Mouse (Mus musculus): ENCODE measurements around the gene Zfp446. TPM values are rescaled to one million over a fixed set of nuclear protein-coding genes. Genes with fewer than 3 reads are reported as not detected.

Zfp446 gene
- total and polyA plus RNA-seq, 3 experiments = 7.8 to 12.9 (median 12.8) TPM

Other genes starting within 250 kb of the Zfp446 start
- not detected in 2 replicates for gene Vmn2r56, start 242.8 kb upstream of the Zfp446 start, total RNA-seq (2012; rRNA removed)
- gene Vmn2r56, start 242.8 kb upstream of the Zfp446 start, total RNA-seq (2014; rRNA removed) = not detected in 2 replicates
- not detected in 2 replicates for gene Vmn2r56, start 242.8 kb upstream of the Zfp446 start, polyA plus RNA-seq (2012; ENCODE audit: insufficient read length, low read depth)
- gene Zscan18, start 174.2 kb upstream of the Zfp446 start, total RNA-seq (2012; rRNA removed) = 1.6 and 1.8 TPM in 2 replicates
- 0.56 and 1.4 TPM in 2 replicates for gene Zscan18, start 174.2 kb upstream of the Zfp446 start, total RNA-seq (2014; rRNA removed)
- 1.3 and 1.6 TPM in 2 replicates for gene Zscan18, start 174.2 kb upstream of the Zfp446 start, polyA plus RNA-seq (2012; ENCODE audit: insufficient read length, low read depth)
- 4.4 and 4.5 TPM in 2 replicates for gene Zfp329, start 159.0 kb upstream of the Zfp446 start, total RNA-seq (2012; rRNA removed)
- 3.9 and 7.2 TPM in 2 replicates for gene Zfp329, start 159.0 kb upstream of the Zfp446 start, total RNA-seq (2014; rRNA removed)
- 4.3 and 4.5 TPM in 2 replicates for gene Zfp329, start 159.0 kb upstream of the Zfp446 start, polyA plus RNA-seq (2012; ENCODE audit: insufficient read length, low read depth)
- gene Zfp110, start 143.1 kb upstream of the Zfp446 start, total RNA-seq (2012; rRNA removed) = 29.3 and 31.0 TPM in 2 replicates
- 26.6 and 31.5 TPM in 2 replicates for gene Zfp110, start 143.1 kb upstream of the Zfp446 start, total RNA-seq (2014; rRNA removed)
- 14.8 and 16.2 TPM in 2 replicates for gene Zfp110, start 143.1 kb upstream of the Zfp446 start, polyA plus RNA-seq (2012; ENCODE audit: insufficient read length, low read depth)
- gene Zfp128, start 96.7 kb upstream of the Zfp446 start, total RNA-seq (2012; rRNA removed) = 1.2 and 1.4 TPM in 2 replicates
- gene Zfp128, start 96.7 kb upstream of the Zfp446 start, total RNA-seq (2014; rRNA removed) = 0.96 and 1.2 TPM in 2 replicates
- gene Zfp128, start 96.7 kb upstream of the Zfp446 start, polyA plus RNA-seq (2012; ENCODE audit: insufficient read length, low read depth) = 0.61 and 0.78 TPM in 2 replicates
- gene Zscan22, start 80.0 kb upstream of the Zfp446 start, total RNA-seq (2012; rRNA removed) = 3.2 and 4.2 TPM in 2 replicates
- gene Zscan22, start 80.0 kb upstream of the Zfp446 start, total RNA-seq (2014; rRNA removed) = 2.8 and 3.3 TPM in 2 replicates
- 7.6 and 8.9 TPM in 2 replicates for gene Zscan22, start 80.0 kb upstream of the Zfp446 start, polyA plus RNA-seq (2012; ENCODE audit: insufficient read length, low read depth)
- 3,671 and 4,026 TPM in 2 replicates for gene Rps5, start 55.6 kb upstream of the Zfp446 start, total RNA-seq (2012; rRNA removed)
- gene Rps5, start 55.6 kb upstream of the Zfp446 start, total RNA-seq (2014; rRNA removed) = 3,631 and 4,293 TPM in 2 replicates
- gene Rps5, start 55.6 kb upstream of the Zfp446 start, polyA plus RNA-seq (2012; ENCODE audit: insufficient read length, low read depth) = 2,088 and 2,166 TPM in 2 replicates
- gene Rnf225, start 50.4 kb upstream of the Zfp446 start, total RNA-seq (2012; rRNA removed) = 1.1 and 1.3 TPM in 2 replicates
- 0.89 and 0.90 TPM in 2 replicates for gene Rnf225, start 50.4 kb upstream of the Zfp446 start, total RNA-seq (2014; rRNA removed)
- 3.4 and 4.0 TPM in 2 replicates for gene Rnf225, start 50.4 kb upstream of the Zfp446 start, polyA plus RNA-seq (2012; ENCODE audit: insufficient read length, low read depth)
- 6.4 and 8.7 TPM in 2 replicates for gene Zfp324, start 12.0 kb upstream of the Zfp446 start, total RNA-seq (2012; rRNA removed)
- gene Zfp324, start 12.0 kb upstream of the Zfp446 start, total RNA-seq (2014; rRNA removed) = 6.3 and 7.3 TPM in 2 replicates
- gene Zfp324, start 12.0 kb upstream of the Zfp446 start, polyA plus RNA-seq (2012; ENCODE audit: insufficient read length, low read depth) = 3.8 and 4.2 TPM in 2 replicates
- gene Slc27a5, start 20.3 kb downstream of the Zfp446 start, total RNA-seq (2012; rRNA removed) = 0.04 TPM in 1 of 2 replicates, not detected in the other
- gene Slc27a5, start 20.3 kb downstream of the Zfp446 start, total RNA-seq (2014; rRNA removed) = not detected in 2 replicates
- gene Slc27a5, start 20.3 kb downstream of the Zfp446 start, polyA plus RNA-seq (2012; ENCODE audit: insufficient read length, low read depth) = not detected in 2 replicates
- gene Trim28, start 21.3 kb downstream of the Zfp446 start, total RNA-seq (2012; rRNA removed) = 500 and 583 TPM in 2 replicates
- 495 and 516 TPM in 2 replicates for gene Trim28, start 21.3 kb downstream of the Zfp446 start, total RNA-seq (2014; rRNA removed)
- 728 and 891 TPM in 2 replicates for gene Trim28, start 21.3 kb downstream of the Zfp446 start, polyA plus RNA-seq (2012; ENCODE audit: insufficient read length, low read depth)
- gene Zbtb45, start 32.2 kb downstream of the Zfp446 start, total RNA-seq (2012; rRNA removed) = 9.5 and 12.1 TPM in 2 replicates
- gene Zbtb45, start 32.2 kb downstream of the Zfp446 start, total RNA-seq (2014; rRNA removed) = 6.7 and 6.8 TPM in 2 replicates
- 16.7 and 17.1 TPM in 2 replicates for gene Zbtb45, start 32.2 kb downstream of the Zfp446 start, polyA plus RNA-seq (2012; ENCODE audit: insufficient read length, low read depth)
- 110 and 115 TPM in 2 replicates for gene Chmp2a, start 57.0 kb downstream of the Zfp446 start, total RNA-seq (2012; rRNA removed)
- gene Chmp2a, start 57.0 kb downstream of the Zfp446 start, total RNA-seq (2014; rRNA removed) = 131 and 141 TPM in 2 replicates
- 134 and 148 TPM in 2 replicates for gene Chmp2a, start 57.0 kb downstream of the Zfp446 start, polyA plus RNA-seq (2012; ENCODE audit: insufficient read length, low read depth)
- gene Ube2m, start 60.4 kb downstream of the Zfp446 start, total RNA-seq (2012; rRNA removed) = 134 and 156 TPM in 2 replicates
- gene Ube2m, start 60.4 kb downstream of the Zfp446 start, total RNA-seq (2014; rRNA removed) = 227 and 244 TPM in 2 replicates
- gene Ube2m, start 60.4 kb downstream of the Zfp446 start, polyA plus RNA-seq (2012; ENCODE audit: insufficient read length, low read depth) = 215 and 272 TPM in 2 replicates
- 0.46 and 0.55 TPM in 2 replicates for gene Mzf1, start 76.9 kb downstream of the Zfp446 start, total RNA-seq (2012; rRNA removed)
- 0.31 and 0.34 TPM in 2 replicates for gene Mzf1, start 76.9 kb downstream of the Zfp446 start, total RNA-seq (2014; rRNA removed)
- 0.50 and 0.68 TPM in 2 replicates for gene Mzf1, start 76.9 kb downstream of the Zfp446 start, polyA plus RNA-seq (2012; ENCODE audit: insufficient read length, low read depth)
- not detected in 2 replicates for gene Vmn1r85, start 117.3 kb downstream of the Zfp446 start, total RNA-seq (2012; rRNA removed)
- not detected in 2 replicates for gene Vmn1r85, start 117.3 kb downstream of the Zfp446 start, total RNA-seq (2014; rRNA removed)
- gene Vmn1r85, start 117.3 kb downstream of the Zfp446 start, polyA plus RNA-seq (2012; ENCODE audit: insufficient read length, low read depth) = not detected in 2 replicates
- not detected in 2 replicates for gene Vmn1r86, start 142.1 kb downstream of the Zfp446 start, total RNA-seq (2012; rRNA removed)
- gene Vmn1r86, start 142.1 kb downstream of the Zfp446 start, total RNA-seq (2014; rRNA removed) = not detected in 2 replicates
- gene Vmn1r86, start 142.1 kb downstream of the Zfp446 start, polyA plus RNA-seq (2012; ENCODE audit: insufficient read length, low read depth) = not detected in 2 replicates
- gene Vmn1r87, start 162.3 kb downstream of the Zfp446 start, total RNA-seq (2012; rRNA removed) = not detected in 2 replicates
- gene Vmn1r87, start 162.3 kb downstream of the Zfp446 start, total RNA-seq (2014; rRNA removed) = not detected in 2 replicates
- not detected in 2 replicates for gene Vmn1r87, start 162.3 kb downstream of the Zfp446 start, polyA plus RNA-seq (2012; ENCODE audit: insufficient read length, low read depth)
- 0.29 and 0.34 TPM in 2 replicates for gene Vmn1r88, start 181.7 kb downstream of the Zfp446 start, total RNA-seq (2012; rRNA removed)
- 0.03 TPM in 1 of 2 replicates, not detected in the other for gene Vmn1r88, start 181.7 kb downstream of the Zfp446 start, total RNA-seq (2014; rRNA removed)
- 0.07 and 0.10 TPM in 2 replicates for gene Vmn1r88, start 181.7 kb downstream of the Zfp446 start, polyA plus RNA-seq (2012; ENCODE audit: insufficient read length, low read depth)
- gene Vmn1r89, start 235.2 kb downstream of the Zfp446 start, total RNA-seq (2012; rRNA removed) = not detected in 2 replicates
- gene Vmn1r89, start 235.2 kb downstream of the Zfp446 start, total RNA-seq (2014; rRNA removed) = not detected in 2 replicates
- not detected in 2 replicates for gene Vmn1r89, start 235.2 kb downstream of the Zfp446 start, polyA plus RNA-seq (2012; ENCODE audit: insufficient read length, low read depth)

Measured in CH12.LX (cell line).